Mouse (Mus musculus) spleen, postnatal 36 days (tissue): Measurements from ENCODE around the gene Pard6a.
A peak's percentile ranks its signal among the peaks of the same experiment; 100 is the strongest.

Experiments used
- DNase-seq, 2 experiments: peaks; one replicate each; pipeline ENCODE4 v3.0.0; 2022; ENCODE audit warnings: low spot score in 2 of 2, mixed read lengths in 1 of 2

The Pard6a gene

DNA sequence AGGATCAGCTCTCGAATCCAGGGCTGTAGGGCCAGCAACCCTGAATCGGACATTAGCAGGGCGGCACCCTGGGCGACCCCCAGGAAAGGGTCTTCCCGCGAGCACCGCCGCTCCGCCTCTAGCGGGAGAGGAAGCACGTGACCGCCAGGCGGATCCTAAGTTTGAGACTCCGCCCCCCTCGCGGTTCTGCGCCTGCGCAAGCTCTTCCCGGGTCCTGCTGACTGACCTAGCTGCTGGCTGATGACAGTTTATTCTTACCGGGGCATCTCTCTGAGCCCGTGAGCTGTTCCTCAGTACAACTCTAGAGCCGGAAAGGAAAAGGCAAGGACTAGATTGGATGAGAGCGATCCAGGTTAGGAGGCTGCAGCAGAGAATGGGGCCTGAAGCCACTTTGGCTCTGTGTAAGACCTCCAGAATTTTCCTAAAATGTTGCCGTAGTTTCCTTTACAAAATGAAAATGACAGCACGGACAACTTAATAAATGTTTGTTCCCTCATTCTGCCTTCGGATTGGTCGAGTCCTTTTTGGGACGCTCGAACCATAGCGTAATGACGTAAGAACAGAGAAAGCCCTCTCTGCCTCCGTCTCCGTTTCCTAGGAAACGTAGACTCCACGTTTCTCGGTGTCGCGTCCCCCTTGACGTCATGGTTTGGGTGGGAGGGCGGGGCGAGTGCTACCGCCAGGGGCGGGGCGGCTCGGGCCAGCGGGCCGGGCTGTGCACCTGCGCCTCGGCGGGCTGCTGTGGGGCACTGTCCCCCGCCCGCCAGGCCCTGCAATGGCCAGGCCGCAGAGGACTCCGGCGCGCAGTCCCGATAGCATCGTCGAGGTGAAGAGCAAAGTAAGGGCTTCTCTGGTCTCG, at the start of gene Pard6a, which contains the start of gene Acd:
Gene Pard6a (plus strand): TSS at position 183 of the 859 bp plus-strand sequence.
Gene Acd (minus strand): TSS at position 137 of the 859 bp plus-strand sequence.
- peak; percentile 94 for DNase-seq

DNA sequence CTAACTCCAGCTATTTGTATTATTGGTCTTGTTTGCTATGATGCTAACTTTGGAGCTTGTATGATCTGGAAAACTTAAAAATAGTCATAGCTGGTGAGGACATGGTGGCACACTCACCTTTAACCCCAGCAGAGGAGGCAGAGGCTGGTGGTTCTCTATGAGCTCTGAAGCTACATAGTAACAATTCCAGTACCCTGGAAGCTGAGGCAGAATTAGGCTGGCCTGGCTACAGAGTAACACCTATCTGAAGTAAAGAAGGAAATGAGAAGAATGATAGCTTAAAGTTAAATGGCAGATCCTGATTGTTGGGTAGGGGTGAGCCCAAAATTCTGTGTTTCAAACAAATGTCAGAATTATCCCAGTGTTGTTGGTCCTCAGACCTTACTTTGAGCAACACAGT, 43.3 kb upstream of the Pard6a start:
- DNase-seq: no peak

DNA sequence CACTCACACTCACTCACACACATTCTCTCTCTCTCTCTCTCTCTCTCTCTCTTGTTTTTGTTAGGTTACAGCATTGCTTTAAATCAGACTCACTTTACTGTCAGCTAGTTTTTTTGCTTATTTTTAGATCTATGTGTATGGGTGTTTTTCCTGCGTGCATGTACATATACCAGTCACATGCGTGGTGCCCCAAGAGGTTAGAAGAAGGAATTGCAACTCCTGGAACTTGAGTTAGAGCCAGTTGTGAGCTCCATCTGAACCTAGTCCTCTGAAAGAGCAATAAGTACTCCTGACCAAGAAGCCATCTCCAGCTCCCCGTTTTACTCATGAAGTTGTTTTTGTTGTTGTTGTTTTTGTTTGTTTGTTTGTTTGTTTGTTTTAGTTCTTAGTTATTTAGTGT, 39.8 kb upstream of the Pard6a start:
- peak; percentile 27 to 42 for DNase-seq

DNA sequence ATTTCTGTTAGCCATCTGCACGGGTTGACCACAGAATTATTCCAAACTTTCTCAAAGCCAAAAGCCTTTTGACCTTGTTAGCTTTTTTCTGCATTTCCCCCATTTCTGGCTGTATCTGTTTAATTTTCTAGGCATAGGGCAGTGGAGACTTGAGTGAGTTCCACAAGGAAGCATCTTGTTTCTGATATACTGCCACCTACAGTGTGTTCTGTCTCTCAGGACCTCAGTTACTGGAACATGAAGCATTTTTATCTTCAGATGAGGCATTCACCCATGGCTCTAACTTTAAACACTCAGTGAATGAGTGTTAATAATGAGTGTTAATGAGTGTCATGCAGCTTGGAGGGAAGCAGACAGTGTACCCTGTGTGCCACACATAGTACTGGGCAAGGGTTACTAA, 23.1 kb upstream of the Pard6a start:
- no peak for DNase-seq

DNA sequence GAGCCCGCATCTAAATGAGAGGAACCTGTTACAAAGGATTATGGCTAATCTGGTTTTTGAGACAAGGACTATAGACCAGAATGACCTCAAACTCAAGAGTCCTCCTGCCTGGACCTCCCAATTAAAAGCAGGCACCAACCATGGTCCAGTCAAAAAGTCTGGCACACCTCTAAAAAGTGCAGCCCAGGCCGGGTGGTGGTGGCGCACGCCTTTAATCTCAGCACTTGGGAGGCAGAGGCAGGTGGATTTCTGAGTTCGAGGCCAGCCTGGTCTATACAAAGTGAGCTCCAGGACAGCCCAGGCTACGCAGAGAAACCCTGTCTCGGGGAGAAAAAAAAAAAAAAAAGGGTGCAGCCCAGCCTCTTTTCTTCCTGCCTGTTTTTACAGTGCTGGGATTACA, 15.6 kb upstream of the Pard6a start:
- DNase-seq: no peak

DNA sequence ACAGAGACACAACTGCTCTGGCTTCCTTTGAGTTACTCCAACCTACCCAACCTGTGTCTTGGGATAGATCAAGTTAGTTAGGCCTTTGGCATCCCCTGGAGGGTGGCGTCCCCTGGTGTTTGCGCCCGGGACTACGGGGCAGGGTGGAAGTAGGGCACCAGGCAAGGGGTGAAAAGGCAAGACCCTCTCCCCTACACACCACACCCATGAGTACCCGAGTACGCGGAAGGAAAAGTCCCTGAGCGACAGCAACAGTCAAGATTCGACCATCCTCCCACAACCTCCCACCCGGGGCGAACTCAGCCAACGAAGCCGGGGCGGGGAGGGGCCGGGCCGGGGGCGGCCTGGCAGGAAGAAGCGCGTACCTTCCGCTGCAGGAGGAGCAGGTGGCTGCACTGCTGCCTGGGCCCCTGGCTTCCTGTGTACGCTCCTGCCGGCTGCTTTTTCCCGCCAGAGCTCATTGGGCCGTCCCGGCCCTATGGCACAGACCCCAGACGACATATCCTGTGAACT, 15.1 kb upstream of the Pard6a start, which contains the start of gene Carmil2:
Gene Carmil2 (plus strand): TSS at position 479 of the 513 bp plus-strand sequence.
- peak; percentile 85 to 87 for DNase-seq

DNA sequence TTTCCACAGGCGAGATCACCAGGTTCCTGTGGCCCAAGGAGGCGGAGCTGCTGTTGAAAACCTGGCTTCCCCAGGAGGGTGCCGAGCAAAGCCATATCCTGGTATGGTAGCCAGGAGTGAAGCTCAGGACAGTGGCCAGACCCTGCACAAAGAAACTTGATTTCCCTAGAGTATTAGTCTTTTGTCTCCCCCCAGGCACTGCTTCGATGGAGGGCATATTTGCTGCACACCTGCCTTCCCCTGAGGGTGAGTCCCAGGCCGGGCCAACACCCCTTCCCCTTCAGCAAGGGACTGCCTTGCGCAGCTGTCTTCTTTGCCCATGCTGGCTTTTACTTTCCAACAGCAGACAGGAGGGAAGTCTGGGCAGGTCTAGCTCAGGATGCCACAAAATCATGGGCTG, 14.4 kb upstream of the Pard6a start:
- DNase-seq: peak; percentile 39 to 46

DNA sequence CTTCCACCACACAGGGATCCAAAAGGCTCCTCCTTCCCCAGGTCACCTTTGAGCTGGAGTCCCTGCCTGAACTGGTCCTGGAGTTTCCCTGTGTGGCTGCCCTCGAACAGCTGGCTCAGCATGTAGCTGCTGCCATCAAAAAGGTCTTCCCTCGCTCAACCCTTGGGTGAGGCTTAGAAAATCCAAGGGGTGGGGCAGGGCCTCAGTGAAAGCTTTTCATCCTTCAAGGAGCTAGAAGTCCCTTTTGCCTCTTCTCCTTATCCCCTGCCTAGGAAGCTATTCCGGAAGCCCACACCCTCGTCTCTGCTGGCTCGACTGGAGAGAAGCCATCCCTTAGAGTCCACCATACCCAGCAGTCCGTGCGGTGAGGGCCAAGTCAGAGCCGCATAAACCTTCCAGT, 13.4 kb upstream of the Pard6a start:
- no peak for DNase-seq

DNA sequence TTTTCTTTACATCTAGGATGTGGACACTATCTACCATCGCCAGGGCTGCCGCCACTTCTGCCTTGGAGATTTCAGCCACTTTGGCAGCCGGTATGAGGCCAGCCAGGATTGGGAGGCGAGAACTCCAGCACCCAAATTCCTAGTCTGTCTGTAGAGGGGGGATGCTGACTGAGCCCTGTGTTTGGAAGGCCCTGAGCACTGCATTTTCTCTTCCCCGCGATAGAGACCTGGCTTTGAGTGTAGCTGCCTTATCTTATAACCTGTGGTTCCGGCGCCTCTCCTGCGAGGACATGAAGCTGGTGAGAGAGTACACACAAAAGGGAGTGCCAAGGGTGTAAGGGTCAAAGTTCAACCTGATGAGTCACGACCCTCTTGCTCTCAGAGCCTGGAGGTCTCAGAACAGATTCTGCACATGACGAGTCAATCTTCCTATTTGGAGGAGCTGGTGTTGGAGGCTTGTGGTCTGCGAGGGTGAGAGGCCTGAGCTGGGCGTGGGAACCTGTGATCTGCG, 12.7 kb upstream of the Pard6a start:
- DNase-seq: no peak

DNA sequence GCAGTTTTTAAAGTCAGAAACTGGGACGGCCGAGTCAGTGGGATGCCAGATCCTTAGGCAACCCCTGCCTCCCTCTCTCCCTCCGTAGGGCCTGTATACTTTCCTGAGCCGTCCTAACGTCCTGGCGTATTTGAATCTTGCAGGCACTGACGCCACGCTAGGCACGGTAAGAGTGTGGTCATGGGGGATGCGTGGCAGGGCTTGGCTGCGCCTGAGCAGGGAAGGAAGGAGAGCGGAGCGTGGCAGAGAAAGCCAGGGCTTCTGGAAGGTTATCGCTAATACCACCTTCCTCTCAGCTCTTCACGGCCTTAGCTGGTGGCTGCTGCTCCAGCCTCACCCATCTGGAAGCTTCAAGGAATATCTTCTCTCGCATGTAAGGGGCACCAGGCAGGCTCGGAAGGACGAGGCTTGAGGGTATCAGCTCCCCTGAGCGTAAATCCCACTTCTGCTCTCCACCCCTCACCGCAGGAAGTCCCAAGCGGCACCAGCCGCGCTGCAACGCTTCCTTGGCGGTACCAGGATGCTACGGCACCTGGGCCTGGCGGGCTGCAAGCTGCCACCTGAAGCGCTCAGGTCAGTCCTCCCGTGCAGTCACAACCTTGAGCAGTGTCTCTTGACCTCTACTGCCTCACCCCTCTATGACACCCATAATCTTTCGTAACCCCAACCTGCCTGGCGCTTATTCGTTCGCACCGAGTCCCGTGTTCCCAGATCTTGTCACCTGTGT, 11.5 kb upstream of the Pard6a start:
- DNase-seq: no peak

DNA sequence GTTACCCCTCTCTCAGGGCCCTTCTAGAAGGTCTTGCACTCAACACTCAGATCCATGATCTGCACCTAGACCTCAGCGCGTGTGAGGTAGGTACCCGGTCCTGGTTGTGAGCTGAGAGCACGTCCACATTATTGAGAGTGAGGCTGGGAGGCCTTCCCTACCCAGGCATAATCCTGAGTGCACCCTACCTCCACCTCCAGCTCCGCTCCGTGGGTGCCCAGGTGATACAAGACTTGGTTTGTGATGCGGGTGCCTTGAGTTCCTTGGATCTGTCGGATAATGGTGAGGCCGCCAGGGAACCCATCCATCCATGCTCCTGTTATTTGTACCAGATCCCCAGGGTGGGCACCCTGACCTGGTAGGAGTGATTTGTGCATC, 11.0 kb upstream of the Pard6a start:
- DNase-seq: no peak

DNA sequence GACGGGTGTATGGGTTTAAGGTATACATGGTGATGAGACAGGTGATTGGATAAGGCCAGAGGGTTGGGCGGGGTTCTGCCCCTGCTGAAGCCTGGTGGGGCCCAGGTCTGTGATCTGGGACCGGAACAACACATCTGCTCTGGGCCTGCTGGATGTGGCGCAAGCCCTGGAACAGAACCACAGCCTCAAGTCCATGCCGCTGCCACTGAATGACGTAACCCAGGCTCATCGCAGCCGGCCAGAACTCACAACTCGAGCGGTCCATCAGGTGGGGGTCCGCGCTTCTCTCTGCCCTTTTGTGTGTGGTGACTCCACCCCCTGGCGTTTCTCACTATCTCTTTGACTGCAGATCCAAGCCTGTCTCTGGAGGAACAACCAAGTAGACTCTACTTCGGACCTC, 10.0 kb upstream of the Pard6a start:
- DNase-seq: no peak

DNA sequence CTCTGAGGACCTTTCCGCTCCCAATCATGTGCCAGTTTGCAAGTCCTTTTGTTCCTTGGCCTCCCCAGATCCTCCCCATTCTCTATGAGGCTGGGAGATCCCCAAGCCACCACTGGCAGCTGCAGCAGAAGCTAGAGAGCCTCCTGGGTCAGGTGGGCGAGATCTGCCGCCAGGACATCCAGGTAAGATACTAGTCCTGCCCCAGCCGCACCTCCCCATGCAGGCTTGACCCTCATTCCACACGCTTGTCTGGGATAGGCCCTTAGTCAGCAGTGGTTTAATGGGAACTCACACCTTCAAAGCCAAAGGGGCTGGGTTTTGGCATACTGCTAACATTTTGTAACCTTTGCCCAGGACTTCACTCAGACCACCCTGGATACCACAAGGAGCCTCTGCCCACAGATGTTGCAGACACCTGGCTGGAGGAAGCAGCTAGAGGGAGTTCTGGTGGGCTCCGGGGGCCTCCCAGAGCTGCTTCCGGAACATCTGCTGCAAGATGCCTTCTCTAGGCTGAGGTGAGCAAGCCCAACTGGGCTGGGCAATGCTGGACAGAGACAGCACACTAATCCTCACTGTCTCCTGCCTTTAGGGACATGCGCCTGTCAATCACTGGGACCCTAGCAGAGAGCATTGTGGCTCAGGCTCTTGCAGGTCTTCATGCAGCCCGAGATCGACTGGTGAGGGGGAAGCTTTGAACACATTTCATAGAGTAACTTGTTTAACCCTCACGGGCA, 8.3 kb upstream of the Pard6a start:
- no peak for DNase-seq

DNA sequence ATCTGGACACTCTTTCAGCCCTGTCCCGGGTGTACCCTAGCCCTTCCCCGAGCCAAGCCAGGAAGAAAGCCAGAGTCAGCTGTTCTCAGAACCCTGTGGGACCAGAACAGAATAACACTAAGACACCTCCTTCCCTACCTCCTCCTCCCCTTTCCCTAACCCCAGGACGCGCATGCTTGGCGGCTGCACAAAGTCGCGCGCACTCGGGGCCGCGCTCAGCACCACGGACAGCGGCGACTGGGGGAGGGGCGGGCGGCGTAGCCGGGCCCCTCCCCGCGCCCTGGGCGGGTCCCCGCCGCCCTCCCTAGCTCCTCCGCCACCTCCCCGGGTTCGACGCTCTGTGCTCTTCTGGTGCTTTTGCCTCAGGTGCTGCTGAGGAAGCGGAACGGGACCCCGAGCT, 7.3 kb upstream of the Pard6a start:
- no peak for DNase-seq

DNA sequence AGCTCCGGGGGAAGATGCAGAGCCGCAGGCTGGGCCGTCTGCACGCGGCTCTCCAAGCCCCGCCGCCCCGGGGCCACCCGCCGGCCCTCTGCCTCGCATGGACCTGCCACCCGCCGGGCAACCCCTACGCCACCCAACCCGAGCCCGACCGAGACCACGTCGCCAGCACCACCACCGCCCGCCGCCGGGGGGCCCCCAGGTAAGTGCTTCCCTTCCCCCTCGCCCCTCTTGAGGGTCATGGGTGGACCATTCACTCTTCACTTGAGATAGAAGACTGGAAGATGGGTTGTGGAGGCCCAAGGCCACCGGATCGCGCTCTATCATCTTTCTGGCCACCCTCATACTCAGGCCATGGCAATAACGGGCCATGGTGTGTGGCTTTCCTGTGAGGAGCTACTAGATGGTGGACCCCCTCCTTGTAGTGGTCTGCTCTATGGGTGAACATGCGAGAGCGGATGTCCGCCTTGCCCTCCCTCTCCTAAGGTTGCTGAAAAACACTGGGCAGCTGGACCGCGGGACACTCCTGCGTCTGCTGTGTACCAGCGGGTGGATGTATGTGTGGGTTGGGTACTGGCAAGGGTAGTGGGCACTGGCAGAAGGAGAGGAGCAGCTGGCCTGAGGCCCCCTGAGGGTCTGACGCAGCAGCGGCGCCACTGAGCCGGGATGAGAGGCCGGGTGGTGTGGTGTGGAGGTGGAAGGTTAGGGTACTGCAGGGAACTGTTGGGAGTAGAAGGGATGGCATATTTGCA, 6.7 kb upstream of the Pard6a start:
- DNase-seq: no peak

DNA sequence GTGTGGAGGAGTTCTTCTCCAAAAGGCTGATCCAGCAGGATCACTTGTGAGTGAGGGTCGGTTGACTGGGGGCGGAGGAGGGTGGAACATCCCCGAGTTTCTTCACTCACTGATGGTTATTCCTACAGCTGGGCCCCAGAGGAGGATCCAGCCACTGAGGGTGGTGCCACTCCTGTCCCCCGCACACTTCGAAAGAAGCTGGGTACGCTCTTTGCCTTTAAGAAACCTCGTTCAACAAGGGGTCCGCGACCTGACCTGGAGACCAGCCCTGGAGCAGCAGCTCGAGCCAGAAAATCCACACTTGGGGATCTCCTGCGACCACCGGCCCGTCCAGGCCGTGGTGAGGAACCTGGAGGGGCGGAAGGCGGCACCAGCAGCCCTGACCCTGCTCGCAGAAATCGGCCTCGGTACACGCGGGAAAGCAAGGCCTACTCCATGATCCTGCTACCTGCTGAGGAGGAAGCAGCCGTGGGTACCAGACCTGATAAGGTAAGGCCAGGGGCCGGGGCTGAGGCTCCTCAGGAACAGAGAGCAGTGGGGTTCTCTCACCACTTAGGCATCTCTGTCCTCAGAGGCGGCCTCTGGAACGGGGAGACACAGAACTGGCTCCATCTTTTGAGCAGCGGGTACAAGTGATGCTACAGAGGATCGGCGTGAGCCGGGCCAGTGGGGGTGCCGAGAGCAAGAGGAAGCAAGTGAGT, 5.7 kb upstream of the Pard6a start:
- no peak for DNase-seq

DNA sequence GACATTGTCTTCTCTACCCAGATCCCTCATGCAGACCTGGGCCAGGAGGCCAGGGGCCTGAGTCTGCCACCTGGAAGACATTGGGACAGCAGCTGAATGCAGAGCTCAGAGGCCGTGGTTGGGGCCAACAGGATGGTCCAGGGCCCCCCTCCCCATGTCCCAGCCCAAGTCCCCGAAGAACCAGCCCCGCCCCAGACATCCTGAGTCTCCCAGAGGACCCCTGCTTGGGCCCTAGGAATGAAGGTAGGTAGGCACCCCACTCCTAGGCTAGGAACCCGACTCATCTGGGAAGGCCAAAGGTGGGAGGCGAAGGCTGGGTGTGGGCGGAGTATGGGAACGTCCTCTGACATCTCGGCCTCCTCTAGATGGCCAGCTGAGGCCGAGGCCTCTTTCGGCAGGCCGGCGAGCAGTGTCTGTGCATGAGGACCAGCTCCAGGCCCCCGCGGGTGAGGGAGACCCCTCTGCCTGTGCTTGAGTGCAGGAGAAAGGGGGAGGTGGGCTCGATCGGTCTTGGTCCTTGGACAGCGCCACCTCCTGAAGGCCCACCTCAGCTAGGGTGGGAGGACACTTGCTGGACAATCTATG, 3.7 kb upstream of the Pard6a start:
- no peak for DNase-seq

DNA sequence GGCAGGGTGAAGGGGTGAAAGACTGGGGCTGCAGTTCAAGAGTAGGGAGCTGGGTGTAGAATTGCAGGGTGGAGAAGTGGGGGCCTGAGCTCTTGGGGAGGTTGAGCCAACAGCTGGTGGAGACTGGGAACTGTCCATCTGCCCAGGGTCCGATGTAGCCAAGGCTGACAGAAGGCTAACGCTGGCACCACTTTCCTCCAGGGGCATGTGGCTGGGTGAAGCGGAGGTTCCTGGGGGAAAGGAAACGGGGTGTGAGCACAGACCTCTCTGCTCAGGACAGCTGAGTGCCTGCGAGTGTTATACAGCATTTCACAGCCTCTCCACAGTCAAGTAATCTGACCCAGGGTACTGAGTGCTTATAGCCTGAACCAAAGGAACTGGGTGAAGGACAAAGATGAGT, 2.2 kb upstream of the Pard6a start:
- no peak for DNase-seq

DNA sequence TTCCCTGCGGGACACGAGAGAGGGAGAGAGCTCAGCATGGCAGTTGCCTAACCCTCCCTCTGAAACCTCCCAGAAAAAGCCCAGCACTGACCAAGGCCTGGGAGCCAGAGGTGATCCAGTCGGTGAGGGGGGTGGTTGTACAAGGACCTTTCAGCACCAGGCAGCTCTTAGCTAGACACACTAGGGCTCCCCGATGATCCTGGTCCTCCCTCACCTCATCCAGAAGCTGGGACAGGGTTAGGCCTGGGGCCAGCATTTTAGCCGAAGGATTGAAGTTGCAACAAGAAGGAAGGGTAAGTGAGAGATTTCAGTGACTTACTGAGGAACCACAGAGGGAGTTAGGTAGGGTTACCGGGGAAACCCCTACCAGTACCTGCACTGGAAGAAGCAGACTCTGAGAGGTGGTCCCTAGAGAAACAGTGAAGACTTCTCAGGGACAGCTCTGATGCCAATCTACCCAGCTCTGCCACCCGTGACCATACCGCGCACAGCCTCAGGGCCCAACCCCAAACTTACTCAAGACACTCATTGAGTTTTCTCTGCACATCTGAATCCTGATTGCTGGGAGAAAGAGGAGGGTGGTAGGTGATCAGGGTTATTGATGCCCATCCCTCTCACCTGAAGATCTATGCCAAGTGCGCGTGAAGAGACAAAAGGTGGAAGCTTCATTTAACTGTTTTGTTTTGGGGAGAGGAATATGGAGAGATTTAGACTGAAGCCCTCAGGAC, 1.3 kb upstream of the Pard6a start:
- DNase-seq: no peak
